Mouse (Mus musculus) c-Kit-positive CD71-positive TER-119-negative erythroid progenitor cells, embryonic 14.5 days (primary cell): ENCODE data around the gene Pcnx4.

ENCODE experiments used
- DNase-seq: peaks from one replicate; pipeline ENCODE4 v3.0.0-alpha.2; 2013; ENCODE audit warnings: low read depth

The Pcnx4 gene

DNA sequence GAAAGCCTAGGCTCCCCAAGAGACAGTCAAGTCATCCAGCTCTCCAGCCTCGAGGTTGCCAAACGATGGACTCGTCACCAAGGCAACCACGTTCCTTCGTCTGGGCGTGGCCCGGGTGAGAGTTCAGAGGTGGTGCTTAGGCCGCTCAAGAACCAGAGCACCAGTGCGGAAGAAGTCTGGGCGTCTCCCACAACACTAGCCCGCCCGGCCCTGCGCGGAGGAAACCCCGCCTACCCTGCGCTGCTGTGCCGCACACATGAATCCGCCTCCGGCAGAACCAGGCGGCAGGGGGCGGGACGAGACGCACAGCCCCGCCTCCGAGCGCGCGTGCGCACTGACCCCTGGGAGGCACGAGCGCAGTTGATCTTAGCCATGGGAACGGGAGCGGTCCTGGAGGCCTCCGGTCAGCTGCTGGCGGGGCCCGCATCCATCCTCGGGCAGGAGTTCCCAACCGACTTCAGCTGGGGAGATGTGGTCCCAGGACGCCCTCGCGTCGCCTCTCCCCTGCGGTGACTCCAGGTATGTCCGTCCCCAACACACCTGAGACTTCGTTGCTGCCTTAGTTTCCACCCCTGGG is at the start of gene Pcnx4:
Gene Pcnx4 (plus strand): TSS at position 363 of the 577 bp plus-strand sequence.
- DNase-seq = peak; percentile 91

DNA sequence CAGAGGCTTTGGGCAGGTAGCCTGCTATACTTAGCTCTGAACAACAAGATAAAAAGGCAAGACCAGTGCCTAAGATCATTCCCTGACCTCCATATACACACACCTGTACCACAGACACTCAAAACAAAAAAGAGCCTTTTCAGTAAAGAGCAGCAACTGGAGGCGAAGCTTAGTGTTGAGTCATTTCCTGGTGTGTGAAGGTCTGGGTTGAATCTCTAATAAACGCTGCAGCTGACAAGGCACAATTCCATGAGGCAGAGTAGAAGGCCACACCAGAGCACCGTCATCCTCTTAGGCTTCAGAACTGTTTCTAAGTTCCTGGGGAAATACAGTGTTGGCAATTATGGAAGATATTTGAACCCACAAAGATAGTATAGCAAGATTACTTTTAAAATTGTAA is 48.7 kb upstream of the Pcnx4 start:
- no peak for DNase-seq

DNA sequence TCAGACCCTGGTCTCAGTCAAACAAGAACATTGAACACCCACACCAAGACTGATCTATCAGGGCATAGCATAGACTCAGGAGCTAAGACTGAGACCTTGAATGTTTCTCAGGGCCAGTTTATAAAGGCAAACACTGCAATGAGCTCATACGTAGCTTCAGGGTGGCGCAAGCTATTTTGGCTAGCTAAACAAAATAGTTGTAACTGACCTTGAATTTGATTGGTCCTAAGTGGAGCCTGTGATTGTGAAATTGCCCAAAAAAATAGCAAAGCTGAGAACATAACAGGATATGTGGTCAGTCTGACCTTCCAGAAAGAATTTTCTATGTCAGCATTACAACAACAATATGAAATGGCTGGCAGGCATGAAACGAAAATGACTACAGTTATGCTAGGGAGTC is 46.2 kb upstream of the Pcnx4 start:
- no peak for DNase-seq

DNA sequence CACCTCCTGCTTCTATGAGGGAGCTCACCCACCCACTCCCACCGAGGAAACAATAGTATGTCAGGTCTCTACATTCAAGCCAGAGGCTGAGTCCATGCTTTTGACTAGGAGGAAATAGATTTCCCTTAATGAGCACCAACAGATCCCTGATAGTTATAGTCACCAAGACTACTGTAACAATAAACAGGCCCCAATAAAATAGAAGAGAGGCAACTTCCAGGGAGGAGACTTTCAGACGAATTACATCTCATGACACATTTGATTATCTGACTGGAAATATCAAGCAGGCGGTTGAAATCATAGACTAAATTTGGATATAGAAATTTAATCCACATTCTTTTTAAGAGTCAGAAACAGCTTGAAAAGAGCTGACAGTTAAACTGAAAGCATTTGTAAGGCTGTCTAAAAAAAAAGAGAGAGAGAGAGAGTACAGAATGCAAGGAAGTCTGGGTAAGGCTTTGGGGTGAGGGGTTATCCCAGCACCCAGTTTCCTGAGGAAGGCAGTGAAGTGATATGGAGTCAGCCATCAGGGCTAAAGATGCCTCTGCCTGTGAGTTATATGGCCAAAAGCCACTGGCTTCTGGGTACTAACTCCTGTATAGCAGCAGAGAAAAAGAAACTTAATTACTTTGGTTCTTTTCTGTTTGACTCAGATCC is 45.0 kb upstream of the Pcnx4 start:
- DNase-seq = no peak

DNA sequence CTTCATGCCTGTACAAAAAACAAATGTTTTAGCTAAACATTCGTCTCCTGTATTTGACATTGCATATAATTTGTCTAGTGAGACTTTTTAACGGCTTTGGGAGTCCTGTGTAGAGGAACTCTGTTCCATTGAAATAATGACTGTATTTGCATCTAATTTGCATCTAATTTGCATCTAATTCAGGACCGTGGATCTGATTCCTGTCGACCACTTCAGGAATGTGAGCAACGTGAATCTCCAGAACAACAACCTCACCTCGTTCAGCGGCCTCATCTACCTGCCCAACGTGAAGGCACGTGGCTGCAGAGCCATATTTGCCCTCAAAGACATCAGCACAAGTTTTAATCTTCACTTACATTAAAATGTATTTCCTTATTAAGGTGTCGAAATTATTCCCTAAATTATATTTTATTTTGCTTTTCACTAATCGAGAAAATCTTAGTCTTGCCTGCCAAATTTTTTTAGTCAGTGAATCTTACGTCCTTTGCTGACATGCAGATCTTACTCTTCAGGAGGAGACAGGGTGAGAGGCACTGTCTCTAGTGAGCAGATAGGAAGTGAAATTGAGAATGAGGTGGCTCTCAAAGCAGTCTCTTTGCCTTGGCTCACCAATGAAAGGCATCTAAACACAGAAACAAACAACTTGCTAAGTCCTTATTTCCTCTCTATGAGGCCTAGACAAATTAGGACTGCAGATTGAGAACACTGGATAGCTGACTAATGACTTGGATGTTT is 39.1 kb upstream of the Pcnx4 start:
- no peak for DNase-seq

DNA sequence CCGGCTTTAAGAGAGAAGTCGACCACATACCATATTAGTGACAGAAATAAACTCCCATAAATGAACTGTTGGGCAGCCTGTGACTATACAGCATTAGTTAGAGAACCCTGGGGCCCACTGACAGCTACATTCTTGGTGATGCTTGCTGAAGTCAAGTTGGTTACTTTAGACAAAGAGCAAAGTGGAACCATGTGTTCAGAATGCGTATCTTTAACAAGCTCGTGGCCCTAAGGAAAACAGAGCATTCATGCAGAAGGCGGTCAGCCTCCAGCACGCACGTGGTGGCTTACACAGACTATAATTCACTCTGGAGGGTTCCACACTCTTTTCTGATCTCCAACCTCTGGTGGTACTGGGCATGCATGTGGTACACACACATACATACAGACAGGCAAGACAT is 26.6 kb upstream of the Pcnx4 start:
- DNase-seq = no peak

DNA sequence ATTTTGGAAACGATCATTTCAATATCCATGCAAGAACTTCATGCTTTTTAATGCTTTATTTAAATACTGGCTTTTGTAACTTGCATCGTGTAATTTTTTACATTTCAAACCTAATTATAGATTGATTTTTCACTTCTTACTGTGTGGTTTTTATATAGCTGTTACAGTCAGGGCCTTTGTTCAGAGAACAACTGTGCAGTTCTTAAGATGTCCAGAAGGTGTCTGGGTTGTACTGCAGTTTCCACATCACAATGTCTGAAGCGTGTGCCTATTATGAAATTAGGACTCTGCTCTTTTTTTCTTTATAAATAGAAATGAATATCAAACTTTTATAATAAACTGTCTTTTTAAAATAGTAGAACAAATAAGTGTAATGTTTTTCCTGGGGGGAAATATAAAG is 20.7 kb upstream of the Pcnx4 start:
- no peak for DNase-seq

DNA sequence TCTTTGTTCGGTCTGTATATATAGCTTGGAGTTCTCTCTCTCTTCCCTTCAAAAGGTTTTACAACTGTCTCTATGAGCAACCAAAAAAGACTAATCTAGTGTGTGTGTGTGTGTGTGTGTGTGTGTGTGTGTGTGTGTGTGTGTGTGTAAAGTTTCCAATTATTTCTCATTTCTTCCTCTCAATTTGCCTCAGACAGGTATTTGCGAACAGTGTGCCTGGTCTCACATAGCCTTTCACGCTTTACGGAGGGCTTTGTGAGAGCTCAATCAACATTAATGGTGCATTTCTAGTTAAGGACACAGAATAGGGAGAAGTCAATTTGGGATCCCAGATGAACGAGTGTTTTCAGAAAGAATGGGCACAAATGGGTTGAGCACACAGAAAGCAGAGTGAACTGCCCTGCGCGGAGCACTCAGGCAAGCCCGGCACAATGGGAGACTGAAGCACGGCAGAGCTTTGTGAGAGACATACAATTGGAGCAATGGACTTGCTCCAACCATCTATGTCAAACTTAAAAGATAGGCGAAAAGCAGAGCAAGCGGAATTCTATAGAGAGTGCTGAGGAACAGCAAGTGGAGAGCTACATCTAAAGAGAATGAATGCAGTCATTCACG is 18.0 kb upstream of the Pcnx4 start:
- DNase-seq = no peak

DNA sequence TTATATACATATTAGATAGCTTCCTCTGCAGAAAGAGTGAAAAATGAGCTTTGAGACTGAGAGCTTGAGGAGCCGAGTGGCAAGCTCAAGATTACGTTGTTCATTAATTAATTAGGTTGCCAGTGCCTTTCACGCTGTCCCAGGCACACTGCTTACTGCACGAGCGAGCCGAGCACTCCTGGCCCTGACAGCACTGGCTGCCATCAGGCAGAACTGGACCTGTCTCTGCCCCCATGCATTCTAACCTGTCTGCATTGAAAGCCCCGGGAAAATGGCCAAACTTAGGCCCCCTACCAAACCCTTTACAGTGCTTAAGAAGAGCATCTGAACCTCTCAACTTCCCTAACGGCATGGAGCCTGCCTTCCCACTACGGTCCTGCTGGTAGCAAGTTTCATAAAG is 16.8 kb upstream of the Pcnx4 start:
- no peak for DNase-seq

DNA sequence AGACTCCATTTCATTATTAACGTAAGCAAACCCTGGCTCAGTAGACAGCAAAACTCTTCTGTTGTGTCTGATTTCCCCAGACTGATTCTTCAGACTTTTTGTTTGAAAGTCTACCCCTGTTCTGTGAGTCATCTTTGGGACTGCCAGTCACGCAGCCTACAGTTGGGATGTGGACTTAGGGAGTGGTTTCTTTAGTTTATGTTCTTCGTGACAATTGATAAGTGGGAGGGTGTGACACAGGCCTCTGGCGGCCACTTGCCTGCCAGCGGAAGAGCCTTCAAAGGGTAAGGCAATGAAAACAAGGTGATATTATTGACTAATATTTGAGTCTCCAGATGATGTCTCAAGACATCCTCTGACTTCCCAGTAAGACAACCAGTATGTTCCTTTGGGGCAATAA is 16.3 kb upstream of the Pcnx4 start:
- no peak for DNase-seq

DNA sequence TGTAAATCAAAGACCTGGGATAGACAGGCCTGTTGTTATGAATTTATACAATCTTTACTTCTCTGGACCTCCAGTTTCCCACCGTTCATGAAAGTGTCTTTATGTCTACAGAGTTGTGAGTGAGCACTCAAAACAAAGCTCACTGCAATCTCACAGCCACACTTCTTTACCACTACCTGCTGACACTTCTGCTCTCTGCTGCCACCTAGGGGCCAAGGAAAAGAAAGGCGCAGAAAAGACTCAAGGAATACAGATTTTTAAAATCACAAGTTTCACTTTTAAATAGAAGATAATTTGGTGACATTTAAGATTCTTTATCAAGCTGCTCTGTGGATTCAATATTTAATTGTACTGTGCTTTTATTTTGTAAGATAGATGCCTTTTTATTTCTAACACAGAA is 15.5 kb upstream of the Pcnx4 start:
- peak; percentile 59 for DNase-seq

DNA sequence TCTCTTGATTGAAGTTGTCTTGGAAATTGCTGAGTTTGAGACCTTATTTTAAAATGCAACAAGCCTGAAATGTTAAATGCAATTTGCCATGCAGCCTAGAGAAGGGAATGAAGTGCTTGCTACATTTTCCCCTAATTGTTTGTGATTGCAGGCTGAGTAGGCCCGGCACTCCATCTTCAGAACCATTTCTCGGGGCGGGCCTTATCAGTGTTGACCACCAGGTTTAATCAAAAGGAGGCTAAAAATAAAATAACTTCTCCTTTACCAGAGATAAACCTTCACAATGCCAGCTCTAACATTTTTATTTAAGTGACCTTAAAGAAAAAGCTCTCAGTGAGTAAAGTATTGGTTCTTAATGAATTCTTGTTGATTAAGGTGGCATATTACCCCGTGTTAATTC is 10.6 kb upstream of the Pcnx4 start:
- DNase-seq = peak; percentile 39

DNA sequence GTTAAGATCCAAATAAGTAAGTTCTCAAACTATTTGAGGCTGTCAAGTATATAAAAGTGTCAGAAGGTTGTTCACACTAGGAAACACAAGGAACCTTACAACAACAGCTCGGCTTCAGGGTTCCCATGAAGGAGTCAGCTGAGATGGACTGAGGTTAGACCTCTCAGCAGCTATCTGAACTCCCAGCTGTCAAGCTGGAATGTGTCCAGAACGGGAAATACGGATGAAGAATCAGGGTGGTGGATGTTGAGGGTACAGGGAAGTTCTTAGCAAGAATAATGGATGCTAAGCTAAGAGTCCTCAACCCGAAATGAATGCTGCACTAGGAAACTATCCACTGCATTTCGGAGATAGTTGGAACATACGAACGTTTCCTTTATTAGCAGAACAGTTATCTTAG is 3.9 kb upstream of the Pcnx4 start:
- DNase-seq = no peak

DNA sequence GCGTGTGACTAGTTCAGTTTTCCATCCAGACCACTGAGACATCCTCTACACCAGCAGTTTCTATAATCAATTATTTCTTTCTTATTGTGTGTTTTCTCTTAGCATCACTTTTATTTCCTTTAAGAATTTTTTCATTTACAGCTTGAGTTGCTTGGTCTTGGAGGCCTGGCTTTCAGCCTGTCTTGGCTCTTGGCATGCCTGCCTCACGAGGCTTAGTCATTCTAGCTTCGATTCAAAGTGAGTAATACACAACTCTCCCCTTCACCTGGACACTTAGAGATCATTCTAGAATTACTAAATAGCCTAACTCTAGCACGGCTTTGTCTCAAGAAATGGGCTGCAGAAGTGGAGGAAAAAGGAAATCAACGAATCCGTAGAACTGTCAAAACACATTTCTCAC is 2.2 kb upstream of the Pcnx4 start:
- DNase-seq = no peak

DNA sequence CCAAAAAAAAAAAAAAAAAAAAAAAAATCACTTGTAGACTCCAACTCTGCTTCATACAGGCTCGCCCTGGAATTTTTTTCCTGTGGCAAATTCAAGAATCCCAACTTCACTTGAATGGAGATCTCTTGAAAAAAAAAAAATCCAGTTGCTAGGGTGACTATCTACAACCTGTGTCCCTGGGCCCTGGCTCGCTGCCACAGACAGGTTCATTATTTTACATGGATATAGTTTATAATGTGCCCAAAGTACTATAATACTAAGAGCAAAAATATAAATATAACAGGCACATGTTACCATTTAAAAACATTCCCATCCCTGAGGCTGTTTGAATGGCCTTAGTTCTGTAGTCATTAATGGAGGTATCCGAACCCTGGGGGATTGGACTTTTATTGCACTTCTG is 584 bp upstream of the Pcnx4 start:
- DNase-seq = no peak

DNA sequence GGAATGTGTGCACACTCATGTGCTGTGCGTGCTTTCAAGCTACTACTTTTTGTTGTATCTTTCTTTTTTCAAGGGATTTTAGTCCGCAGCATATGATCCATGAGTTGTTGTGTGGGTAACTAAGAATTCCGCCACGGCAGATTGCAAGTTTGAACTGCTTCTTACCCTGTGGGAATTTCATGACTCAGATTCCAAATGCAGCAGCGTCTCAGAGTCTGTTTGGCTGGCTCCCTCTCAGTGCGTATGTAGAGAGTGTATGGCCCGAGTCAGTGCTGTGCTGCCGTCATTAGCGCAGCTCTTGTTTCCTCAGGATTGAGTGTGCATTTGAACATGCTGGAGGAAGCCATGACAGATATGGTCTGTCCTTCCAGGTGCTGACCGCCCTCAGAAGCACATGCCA is 2.4 kb downstream of the Pcnx4 start:
- DNase-seq = no peak

DNA sequence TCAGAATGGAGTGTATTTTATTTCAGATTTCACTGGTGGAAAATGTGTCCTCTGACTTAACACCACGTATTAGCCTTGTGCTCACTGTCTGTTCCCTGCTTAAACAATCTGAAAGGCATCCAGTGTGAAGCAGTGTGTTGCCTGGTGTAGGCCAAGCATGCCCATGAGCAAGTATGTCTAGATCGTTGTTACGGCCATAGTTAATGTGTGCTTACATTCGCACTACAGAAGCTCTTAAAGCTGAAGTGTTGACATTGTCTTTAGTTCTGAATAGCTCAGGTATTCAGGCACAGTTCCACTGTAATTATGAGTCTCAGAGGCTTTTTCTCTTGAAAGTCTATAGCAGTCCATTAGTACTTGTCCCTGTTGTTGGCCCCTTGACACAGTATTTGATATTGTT is 18.2 kb downstream of the Pcnx4 start:
- DNase-seq = no peak

DNA sequence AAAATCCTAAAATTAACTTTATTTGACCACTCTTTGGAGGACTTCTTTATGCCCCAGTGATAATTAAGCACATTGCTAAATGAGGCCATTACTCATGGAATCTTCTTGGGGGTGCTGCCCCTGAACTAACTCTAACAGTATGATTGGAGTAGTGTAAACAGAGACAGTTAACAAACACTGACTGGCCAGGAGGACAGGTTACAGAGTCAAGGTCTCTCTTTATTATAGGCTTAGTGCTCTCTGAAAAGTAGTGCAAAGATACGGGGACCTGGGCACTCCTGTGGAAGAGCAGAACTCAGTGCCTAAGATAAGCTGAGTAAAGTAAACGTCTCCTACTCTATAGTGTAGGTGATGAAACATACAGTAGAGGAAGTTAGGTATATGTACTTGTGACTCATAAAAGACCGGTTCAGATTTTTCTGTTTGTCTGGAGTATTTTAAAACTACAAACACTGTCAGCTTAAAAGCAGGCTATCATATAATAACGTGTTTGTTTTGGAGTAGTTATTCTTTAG is 28.2 kb downstream of the Pcnx4 start:
- DNase-seq = no peak

DNA sequence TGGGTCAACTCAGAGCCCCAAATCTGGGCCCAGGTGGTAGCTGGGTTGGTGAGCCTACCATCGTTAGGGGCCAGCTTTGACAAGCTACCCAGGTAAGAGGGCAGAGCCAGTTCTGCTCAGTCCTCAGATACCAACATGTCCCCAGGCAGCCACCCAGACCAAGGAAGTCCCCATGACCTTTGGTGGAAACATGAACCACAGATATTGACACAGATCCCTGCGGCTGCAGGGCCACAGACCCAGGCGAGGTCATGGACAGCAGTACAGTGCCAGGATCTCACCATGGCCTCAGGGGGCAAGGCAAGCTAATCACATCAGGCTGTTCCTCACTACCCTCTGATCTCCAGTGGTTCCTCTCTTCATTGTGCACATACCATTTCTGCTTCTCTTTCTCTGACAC is 45.8 kb downstream of the Pcnx4 start:
- no peak for DNase-seq

DNA sequence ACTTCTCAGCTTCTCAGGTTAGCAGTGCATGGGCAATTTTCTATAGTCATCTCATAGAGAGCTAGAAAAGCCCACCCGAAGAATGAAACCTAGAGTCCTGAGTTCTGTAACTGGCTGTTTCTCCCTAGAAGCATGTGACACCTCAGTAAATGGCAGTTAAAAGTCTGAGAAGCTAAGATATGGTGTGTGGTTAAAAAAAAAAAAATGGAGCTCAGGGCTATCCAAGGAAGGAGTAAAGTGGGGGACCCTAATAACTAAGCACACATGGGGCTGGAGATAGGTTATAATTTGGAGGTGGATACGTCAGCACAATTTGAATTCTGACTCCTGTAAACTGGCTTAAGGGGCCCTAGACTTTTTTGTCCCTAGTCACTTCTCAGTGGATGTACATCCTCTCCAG is 46.9 kb downstream of the Pcnx4 start:
- no peak for DNase-seq

DNA sequence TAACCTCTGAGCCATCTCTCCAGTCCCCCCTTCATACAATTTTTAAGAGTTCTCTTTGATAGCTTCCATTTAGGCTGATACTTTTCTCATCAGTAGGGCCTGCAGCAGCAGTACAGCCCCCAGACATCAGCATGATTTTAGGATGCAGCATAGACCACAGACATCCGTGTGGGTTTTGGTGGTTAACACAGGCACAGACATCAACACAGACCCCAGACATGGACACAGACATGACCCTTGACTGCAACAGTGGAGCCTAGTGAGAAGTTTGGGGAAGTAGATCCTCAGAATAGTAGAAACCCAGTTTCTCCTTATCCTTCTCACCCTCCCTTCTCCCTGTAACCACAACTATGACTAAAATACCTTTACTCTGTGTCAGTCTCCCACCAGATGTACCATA is 49.2 kb downstream of the Pcnx4 start:
- DNase-seq = no peak

DNA sequence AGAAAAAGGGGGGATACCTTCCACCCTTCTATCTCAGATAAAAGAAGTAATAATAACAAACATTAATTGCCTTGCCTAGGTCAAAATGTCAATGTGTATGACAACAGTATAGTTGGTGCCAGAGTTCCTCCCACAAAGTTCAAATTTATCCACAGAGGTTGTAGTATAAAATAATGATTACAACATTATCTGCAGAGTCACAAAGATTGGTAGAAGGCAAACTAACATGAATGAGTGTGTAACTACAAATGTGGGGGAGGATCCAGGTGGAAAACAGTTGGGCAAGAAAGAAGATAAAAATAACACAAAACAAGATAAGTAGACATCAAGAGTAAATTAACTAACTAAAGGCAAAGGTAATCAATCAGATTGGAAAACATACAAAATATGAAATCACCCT is 56.8 kb downstream of the Pcnx4 start:
- no peak for DNase-seq

DNA sequence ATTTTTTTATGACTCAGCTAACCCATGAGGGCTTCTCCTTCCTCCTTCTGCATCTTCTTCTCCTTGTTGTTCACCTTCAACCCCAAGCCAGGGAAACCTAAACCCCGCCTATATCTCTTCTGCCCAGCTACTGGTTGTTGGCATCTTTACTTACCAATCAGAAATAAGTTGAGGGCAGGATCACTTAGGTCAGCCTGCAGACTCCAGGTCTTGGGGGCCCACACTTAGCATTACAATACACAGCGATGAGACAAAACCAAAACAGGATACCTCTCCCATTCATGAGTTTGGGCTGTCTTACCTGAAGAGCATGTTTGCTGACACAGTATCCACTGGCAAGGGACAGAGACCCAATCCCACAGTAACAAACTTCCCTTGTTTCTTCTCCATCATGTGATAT is 57.8 kb downstream of the Pcnx4 start:
- DNase-seq = no peak
